Mouse (Mus musculus) limb, embryonic 15.5 days (tissue): ENCODE data around the gene Pdgfra. TPM values are rescaled to one million over a fixed set of nuclear protein-coding genes. Genes with fewer than 3 reads are reported as not detected.

ENCODE experiments used
- ATAC-seq: fragments of 200-750 bp; cut with Nextera tagmentation; 2 replicates; pipeline ENCODE4 v1.8.0; 2017; ENCODE audit warnings: low read depth, moderate TSS enrichment; ENCODE audit not compliant: insufficient number of reproducible peaks, low FRiP score, low TSS enrichment
- H3K27ac ChIP-seq: fragments of 300-500 bp; sonication (generic); 2 replicates; pipeline ENCODE4 v1.5.1; 2015; ENCODE audit warnings: moderate library complexity, mild to moderate bottlenecking, inconsistent platforms
- H3K27me3 ChIP-seq: fragments of 300-500 bp; sonication (generic); 2 replicates; pipeline ENCODE4 v1.6.1; 2015; ENCODE audit warnings: inconsistent platforms
- H3K36me3 ChIP-seq: fragments of 300-500 bp; sonication (generic); 2 replicates; pipeline ENCODE4 v1.6.1; 2015; ENCODE audit warnings: inconsistent platforms
- H3K4me1 ChIP-seq: fragments of 300-500 bp; sonication (generic); 2 replicates; pipeline ENCODE4 v1.6.1; 2015; ENCODE audit warnings: inconsistent platforms
- H3K4me2 ChIP-seq: fragments of 300-500 bp; sonication (generic); 2 replicates; pipeline ENCODE4 v1.6.1; 2015; ENCODE audit warnings: mild to moderate bottlenecking, inconsistent platforms
- H3K4me3 ChIP-seq: fragments of 300-500 bp; sonication (generic); 2 replicates; pipeline ENCODE4 v1.5.1; 2015; ENCODE audit warnings: mild to moderate bottlenecking, inconsistent platforms
- H3K9ac ChIP-seq: fragments of 300-500 bp; sonication (generic); 2 replicates; pipeline ENCODE4 v1.6.1; 2015; ENCODE audit warnings: inconsistent platforms
- H3K9me3 ChIP-seq: fragments of 300-500 bp; sonication (generic); 2 replicates; pipeline ENCODE4 v1.6.1; 2016; ENCODE audit warnings: inconsistent platforms
- WGBS: fragments of 180-500 bp; shearing (Covaris S2); methylation state at CpG from one replicate; pipeline ENCODE4 v1.1.7; 2015; 5-methylcytosine and 5-hydroxymethylcytosine counted together
- polyA plus RNA-seq: library from polyadenylated mRNA; unstranded; fragments of >200 nt; fragmentation: Nextera tagmentation; extraction: Ambion mirVana; gene quantifications from 2 replicates; pipeline ENCODE4 v1.2.1, GENCODE M21; 2015

Gene Pdgfra
- polyA plus RNA-seq, 1 experiment from 2014 or later: 96.9 TPM

- Histone ChIP-seq H3K36me3 (peaks cover 15% of the 10 kb centered on the region; the same call in 1 of the 2 replicates), H3K9ac (peak overlapping the region; percentile 70)
- whole genome bisulfite sequencing: 0% methylated on average over 21 of the region's 21 CpGs
Measured at GRCm38 (mm10) chr5:75156554-75157036, 4.5 kb downstream of the Pdgfra start.

GRCm38 (mm10) chr5:75157038-75157437 lies 4.9 kb downstream of the Pdgfra start:
- Histone ChIP-seq H3K9me3 (no peaks in the 10 kb centered on the region), H3K27ac (peak overlapping the region; percentile 92), H3K9ac (no peak overlapping the region), H3K4me1 (peaks cover 34% of the 10 kb centered on the region), H3K36me3 (peaks cover 18% of the 10 kb centered on the region; the same call in 1 of the 2 replicates), H3K4me3 (peak overlapping the region; percentile 70), H3K27me3 (no peaks in the 10 kb centered on the region; the same call in 1 of the 2 replicates), H3K4me2 (peak overlapping the region; percentile 73)
- no peak for ATAC-seq
- 0% methylated on average over 3 of the region's 3 CpGs for WGBS

More at GRCm38 (mm10) chr5:75156554-75157036, 4.5 kb downstream of the Pdgfra start:
- H3K4me2 ChIP-seq: peak overlapping the region; percentile 73
- peaks cover 32% of the 10 kb centered on the region for H3K4me1 ChIP-seq
- H3K4me3 ChIP-seq: peak overlapping the region; percentile 70
- H3K27me3 ChIP-seq: no peaks in the 10 kb centered on the region; the same call in 1 of the 2 replicates
- H3K9me3 ChIP-seq: no peaks in the 10 kb centered on the region
- peak overlapping the region; percentile 92 for H3K27ac ChIP-seq
- no peak for ATAC-seq

DNA sequence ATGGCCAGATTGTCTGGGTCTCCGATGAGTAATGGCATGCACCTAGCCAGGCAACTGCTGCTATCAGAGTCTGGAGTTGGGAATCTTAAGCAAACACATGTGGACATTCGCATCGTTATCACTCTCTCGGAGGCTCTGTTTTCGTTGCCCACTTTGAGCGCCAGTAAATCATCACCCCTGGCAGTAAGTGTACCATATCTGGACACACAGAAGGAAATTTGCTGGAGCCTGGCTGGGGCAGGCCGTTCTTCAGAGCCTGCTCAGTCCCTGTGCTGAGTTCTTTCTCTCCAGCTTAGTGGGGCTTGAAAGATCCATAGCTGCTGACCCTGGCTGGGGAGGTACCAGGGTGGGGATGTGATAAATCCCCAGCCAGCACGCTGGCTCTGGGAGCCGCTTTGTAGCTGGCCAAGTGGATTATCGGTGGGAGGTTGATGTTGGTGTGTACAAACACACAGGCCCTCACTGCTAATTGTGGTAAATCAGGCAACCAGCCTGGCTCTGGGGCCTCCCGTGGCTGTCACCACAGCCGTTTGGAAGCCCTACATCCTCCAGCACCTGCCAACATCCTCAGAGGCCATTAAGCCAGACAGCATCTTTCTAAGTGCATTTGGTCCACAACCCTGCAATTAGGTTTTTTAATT lies 8.6 kb downstream of the Pdgfra start:
- ATAC-seq: no peak
- Histone ChIP-seq H3K4me2 (peak overlapping the region; percentile 17), H3K4me3 (no peak overlapping the region; the same call in 1 of the 2 replicates), H3K27me3 (no peaks in the 10 kb centered on the region), H3K4me1 (peaks cover 38% of the 10 kb centered on the region), H3K27ac (no peak overlapping the region; the same call in 1 of the 2 replicates), H3K9me3 (no peaks in the 10 kb centered on the region), H3K9ac (no peak overlapping the region), H3K36me3 (peaks cover 52% of the 10 kb centered on the region)
- WGBS: 39% methylated on average over 12 of the region's 12 CpGs

DNA sequence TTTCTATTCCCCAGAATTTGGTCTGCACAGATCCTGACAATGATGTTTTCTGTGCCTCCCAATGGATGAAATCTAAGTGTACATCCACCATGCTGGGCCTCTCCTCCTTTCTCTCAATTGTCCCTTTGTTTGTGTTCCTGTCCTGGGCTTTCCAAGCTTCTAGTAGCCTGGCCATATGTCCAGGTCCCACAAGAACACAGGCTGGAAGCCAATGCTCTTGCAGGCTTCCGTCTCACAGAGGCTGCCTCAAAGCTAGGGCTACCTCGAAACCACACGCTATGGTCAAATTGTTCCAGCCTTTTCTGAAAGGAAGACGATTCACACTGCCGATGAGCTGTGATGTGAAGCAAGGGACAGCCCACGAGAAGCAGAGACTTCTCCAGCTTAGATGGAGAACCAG lies 9.5 kb downstream of the Pdgfra start:
- Histone ChIP-seq H3K4me3 (no peak overlapping the region), H3K9ac (no peak overlapping the region), H3K27me3 (no peaks in the 10 kb centered on the region), H3K9me3 (no peaks in the 10 kb centered on the region), H3K27ac (no peak overlapping the region), H3K4me2 (no peak overlapping the region), H3K4me1 (peaks cover 38% of the 10 kb centered on the region), H3K36me3 (peaks cover 61% of the 10 kb centered on the region)
- WGBS: 80% methylated on average over 6 of the region's 6 CpGs
- ATAC-seq: no peak

DNA sequence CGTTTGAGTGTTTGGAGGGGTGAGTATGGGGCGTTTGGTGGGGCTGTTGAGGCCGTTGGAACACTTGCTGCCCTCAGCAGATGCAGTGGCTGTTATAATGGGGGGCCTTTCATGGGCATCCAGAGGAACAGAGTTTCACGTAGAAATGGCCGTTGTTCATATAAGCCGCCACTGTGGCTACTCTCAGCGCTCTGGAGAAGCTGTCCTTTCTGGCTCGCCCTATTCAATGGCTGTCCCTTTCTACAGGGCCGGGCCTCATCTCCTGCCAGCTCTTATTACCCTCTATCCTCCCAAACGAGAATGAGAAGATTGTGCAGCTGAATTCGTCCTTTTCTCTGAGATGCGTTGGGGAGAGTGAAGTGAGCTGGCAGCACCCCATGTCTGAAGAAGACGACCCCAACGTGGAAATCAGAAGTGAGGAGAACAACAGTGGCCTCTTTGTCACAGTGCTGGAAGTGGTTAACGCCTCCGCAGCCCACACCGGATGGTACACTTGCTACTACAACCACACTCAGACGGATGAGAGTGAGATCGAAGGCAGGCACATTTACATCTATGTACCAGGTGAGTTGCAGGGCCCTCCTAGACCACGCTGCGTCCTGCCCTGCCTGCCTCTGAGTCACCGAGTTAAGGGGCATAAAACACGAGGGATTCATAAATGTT lies 11.3 kb downstream of the Pdgfra start:
- Histone ChIP-seq H3K4me3 (no peak overlapping the region), H3K4me1 (peaks cover 28% of the 10 kb centered on the region), H3K9ac (no peak overlapping the region), H3K9me3 (no peaks in the 10 kb centered on the region), H3K27ac (no peak overlapping the region), H3K36me3 (peaks cover 74% of the 10 kb centered on the region), H3K27me3 (no peaks in the 10 kb centered on the region), H3K4me2 (no peak overlapping the region)
- no peak for ATAC-seq
- WGBS: 72% methylated on average over 23 of the region's 23 CpGs

DNA sequence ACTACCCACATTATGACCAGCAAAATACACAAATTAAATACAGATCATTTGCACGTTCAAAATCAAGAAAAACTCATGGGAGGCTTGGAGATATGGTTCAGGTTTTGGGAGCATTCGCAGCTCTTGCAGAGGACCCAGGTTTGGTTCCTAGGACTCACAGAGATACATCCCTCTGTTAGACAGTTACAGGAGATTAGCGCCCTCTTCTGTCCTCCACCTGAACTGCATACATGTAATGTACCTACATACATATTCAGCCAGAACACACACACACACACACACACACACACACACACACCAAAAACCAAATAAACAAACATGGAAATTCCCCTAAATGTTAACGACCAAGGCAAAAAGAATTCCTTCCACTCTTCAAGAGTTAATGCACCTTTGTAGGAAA lies 12.6 kb downstream of the Pdgfra start:
- Histone ChIP-seq H3K9me3 (no peaks in the 10 kb centered on the region), H3K4me2 (no peak overlapping the region), H3K4me3 (no peak overlapping the region), H3K9ac (no peak overlapping the region), H3K4me1 (peaks cover 19% of the 10 kb centered on the region), H3K27ac (no peak overlapping the region), H3K27me3 (no peaks in the 10 kb centered on the region), H3K36me3 (peaks cover 84% of the 10 kb centered on the region)
- ATAC-seq: no peak
- WGBS: 75% methylated on average over 4 of the region's 4 CpGs

DNA sequence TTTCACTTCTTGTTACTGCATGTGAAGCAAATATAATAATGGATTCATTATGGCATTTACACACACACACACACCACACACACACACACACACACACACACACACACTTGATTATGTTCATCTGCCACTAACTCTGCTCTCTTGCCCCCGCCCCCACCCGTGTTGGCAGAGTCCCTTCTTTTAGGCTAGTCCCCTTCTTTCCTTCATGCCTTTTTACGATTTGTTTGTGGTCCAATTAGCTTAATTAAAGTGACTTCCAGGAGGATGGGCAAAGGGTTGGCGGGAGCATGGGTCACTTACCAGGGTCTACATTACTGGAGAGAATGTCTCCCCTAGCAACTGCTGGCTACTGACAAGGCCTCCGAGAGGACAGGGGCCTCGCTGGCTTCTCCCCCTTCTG lies 17.7 kb downstream of the Pdgfra start:
- WGBS: 73% methylated on average over 6 of the region's 6 CpGs
- no peaks in the 10 kb centered on the region for H3K27me3 ChIP-seq
- H3K36me3 ChIP-seq: peaks cover 93% of the 10 kb centered on the region
- H3K4me2 ChIP-seq: no peak overlapping the region
- no peak for ATAC-seq
- no peak overlapping the region for H3K4me3 ChIP-seq
- H3K9me3 ChIP-seq: no peaks in the 10 kb centered on the region
- no peak overlapping the region for H3K9ac ChIP-seq
- H3K27ac ChIP-seq: no peak overlapping the region
- no peaks in the 10 kb centered on the region for H3K4me1 ChIP-seq

DNA sequence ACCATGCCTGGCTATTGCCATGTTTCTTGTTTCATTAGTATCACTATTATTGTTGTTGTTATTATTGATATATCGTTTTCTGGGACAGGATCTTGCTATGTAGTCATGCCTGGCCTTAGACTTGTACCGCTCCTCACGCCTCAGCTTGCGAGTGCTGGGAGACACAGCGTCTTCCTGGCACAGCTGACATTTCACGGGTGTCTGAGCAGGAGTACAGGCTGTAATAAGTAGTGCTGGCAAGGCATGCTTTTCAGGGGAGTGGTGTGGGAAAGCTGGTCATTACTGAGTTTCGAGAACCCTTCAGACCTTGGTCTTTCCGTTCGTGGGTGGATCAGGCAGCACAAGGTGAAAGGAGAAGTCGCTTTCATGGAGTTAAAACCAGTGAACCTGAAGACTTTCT lies 19.8 kb downstream of the Pdgfra start:
- Histone ChIP-seq H3K36me3 (peaks cover 91% of the 10 kb centered on the region), H3K9me3 (no peaks in the 10 kb centered on the region), H3K27ac (no peak overlapping the region), H3K9ac (no peak overlapping the region), H3K4me1 (no peaks in the 10 kb centered on the region), H3K4me3 (no peak overlapping the region), H3K4me2 (no peak overlapping the region), H3K27me3 (no peaks in the 10 kb centered on the region)
- ATAC-seq: no peak
- WGBS: 85% methylated on average over 10 of the region's 10 CpGs

DNA sequence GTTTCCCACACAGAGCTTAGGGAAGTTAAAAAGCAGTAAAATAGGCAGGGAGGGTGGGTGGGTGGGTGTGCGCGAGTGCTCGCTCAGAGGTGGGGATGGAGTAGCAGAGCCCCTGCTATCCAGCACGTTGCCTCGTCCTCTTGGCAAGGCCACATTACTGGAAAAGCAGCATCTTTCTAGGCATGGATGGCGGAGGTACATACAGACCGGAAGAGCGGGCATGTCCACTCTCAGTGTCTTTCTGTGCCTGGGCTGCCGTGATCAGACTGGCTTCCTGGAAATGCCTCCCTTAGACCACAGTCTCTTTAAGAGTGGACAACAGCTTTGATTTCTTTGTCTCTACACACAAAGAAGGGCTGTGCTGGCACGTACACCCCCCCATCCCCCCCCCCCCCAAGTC lies 27.2 kb downstream of the Pdgfra start:
- Histone ChIP-seq H3K9ac (no peak overlapping the region), H3K4me1 (no peaks in the 10 kb centered on the region), H3K27me3 (no peaks in the 10 kb centered on the region), H3K36me3 (peaks cover 87% of the 10 kb centered on the region), H3K27ac (no peak overlapping the region), H3K4me3 (no peak overlapping the region), H3K4me2 (no peak overlapping the region), H3K9me3 (no peaks in the 10 kb centered on the region)
- ATAC-seq: no peak
- WGBS: 88% methylated on average over 10 of the region's 10 CpGs

- Histone ChIP-seq H3K36me3 (peaks cover 82% of the 10 kb centered on the region), H3K4me1 (no peaks in the 10 kb centered on the region)
- 91% methylated on average over 12 of the region's 12 CpGs for WGBS
Measured at GRCm38 (mm10) chr5:75179726-75180290, 27.7 kb downstream of the Pdgfra start.

GRCm38 (mm10) chr5:75183653-75184052 lies 31.6 kb downstream of the Pdgfra start:
- no peaks in the 10 kb centered on the region for H3K4me1 ChIP-seq
- WGBS: 72% methylated on average over 6 of the region's 6 CpGs

More at GRCm38 (mm10) chr5:75179726-75180290, 27.7 kb downstream of the Pdgfra start:
- H3K9me3 ChIP-seq: no peaks in the 10 kb centered on the region
- no peak overlapping the region for H3K4me3 ChIP-seq
- no peaks in the 10 kb centered on the region for H3K27me3 ChIP-seq
- H3K9ac ChIP-seq: no peak overlapping the region
- no peak overlapping the region for H3K4me2 ChIP-seq
- no peak overlapping the region for H3K27ac ChIP-seq
- ATAC-seq: no peak

DNA sequence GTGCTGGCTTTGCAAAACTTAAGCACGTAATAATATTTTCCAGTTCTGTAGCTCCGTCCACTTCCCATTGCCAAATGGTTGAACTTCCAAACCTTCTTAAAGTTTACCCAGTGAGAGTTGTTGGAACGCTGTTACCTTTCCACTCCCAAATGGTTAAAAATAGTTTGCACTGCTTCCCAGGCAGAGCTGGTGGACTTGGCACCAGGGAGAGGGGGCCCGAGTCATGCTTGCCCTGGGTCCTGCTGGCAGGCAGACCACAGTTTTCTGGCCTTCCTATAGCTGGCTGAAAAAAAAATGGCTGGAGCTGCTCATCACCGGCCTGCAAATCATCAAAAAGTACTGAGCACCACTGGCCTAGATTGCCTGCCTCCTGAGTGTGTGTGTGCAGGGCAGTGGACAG lies 32.0 kb downstream of the Pdgfra start:
- H3K4me1 ChIP-seq: no peaks in the 10 kb centered on the region
- peaks cover 82% of the 10 kb centered on the region for H3K36me3 ChIP-seq
- H3K9ac ChIP-seq: no peak overlapping the region
- no peak overlapping the region for H3K4me3 ChIP-seq
- no peaks in the 10 kb centered on the region for H3K27me3 ChIP-seq
- H3K27ac ChIP-seq: peak overlapping the region; percentile 65; the same call in 1 of the 2 replicates
- H3K9me3 ChIP-seq: no peaks in the 10 kb centered on the region
- 59% methylated on average over 5 of the region's 5 CpGs for WGBS
- no peak overlapping the region for H3K4me2 ChIP-seq
- peak; percentile 60 for ATAC-seq

More at GRCm38 (mm10) chr5:75183653-75184052, 31.6 kb downstream of the Pdgfra start:
- Histone ChIP-seq H3K9ac (no peak overlapping the region), H3K4me2 (no peak overlapping the region), H3K27ac (peak overlapping the region; percentile 65; the same call in 1 of the 2 replicates), H3K27me3 (no peaks in the 10 kb centered on the region), H3K9me3 (no peaks in the 10 kb centered on the region), H3K4me3 (no peak overlapping the region), H3K36me3 (peaks cover 82% of the 10 kb centered on the region)
- ATAC-seq: peak; percentile 17; the same call in 1 of the 2 replicates
